In genomic region chr11:57600621-57601121, GRCm38 (mm10) we compare ENCODE assay signal across 8 mouse cellular contexts. TPM values are rescaled to one million over a fixed set of nuclear protein-coding genes. Genes with fewer than 3 reads are reported as not detected.
DNase-seq lines count a peak whose midpoint lies in the region; ATAC-seq lines count a peak whose summit lies in the region.

No protein-coding gene starts in this region.

- no peaks in the 10 kb centered on the region for H3K27me3 ChIP-seq in heart, embryonic 11.5 days (ENCODE audit: control insufficient read depth, insufficient read depth, low read length)
- H3K27me3 ChIP-seq in hindbrain, embryonic 16.5 days (replicated peaks; ENCODE audit: control insufficient read depth, insufficient read depth, low read length): peaks cover 2% of the 10 kb centered on the region; the same call in 1 of the 2 replicates
- H3K27me3 ChIP-seq in midbrain, embryonic 11.5 days (ENCODE audit: control insufficient read depth, insufficient read depth, low read length): peaks cover 10% of the 10 kb centered on the region

- no peak overlapping the region for H3K4me2 ChIP-seq in heart, embryonic 11.5 days
- H3K4me2 ChIP-seq in hindbrain, embryonic 16.5 days (ENCODE audit: low read length): no peak overlapping the region
- no peak overlapping the region; the same call in 1 of the 2 replicates for H3K4me2 ChIP-seq in midbrain, embryonic 11.5 days

- H3K27ac ChIP-seq in heart, embryonic 11.5 days (ENCODE audit: low read depth, low read length): no peak overlapping the region
- peak overlapping the region; percentile 66 for H3K27ac ChIP-seq in hindbrain, embryonic 16.5 days (ENCODE audit: low read depth, low read length)
- peak overlapping the region; percentile 32 for H3K27ac ChIP-seq in midbrain, embryonic 11.5 days (ENCODE audit: low read depth, low read length)

- no peak for ATAC-seq in heart, embryonic 11.5 days (replicated peaks; ENCODE audit: insufficient number of reproducible peaks, low FRiP score, low TSS enrichment)
- ATAC-seq in frontal cortex, adult (ENCODE audit: low TSS enrichment): peak; percentile 25; the same call in 1 of the 2 replicates
- ATAC-seq in hindbrain, embryonic 16.5 days: peak; percentile 95
- ATAC-seq in midbrain, embryonic 11.5 days (ENCODE audit: low FRiP score): peak; percentile 84

- no peaks in the 10 kb centered on the region for H3K36me3 ChIP-seq in heart, embryonic 11.5 days (ENCODE audit: control insufficient read depth, insufficient read depth, low read length)
- H3K36me3 ChIP-seq in hindbrain, embryonic 16.5 days (ENCODE audit: control insufficient read depth, insufficient read depth, low read length): no peaks in the 10 kb centered on the region
- H3K36me3 ChIP-seq in midbrain, embryonic 11.5 days (ENCODE audit: control insufficient read depth, insufficient read depth, low read length): no peaks in the 10 kb centered on the region

- peak; percentile 31 for DNase-seq in heart, adult 8-10 months (ENCODE audit: low spot score)
- DNase-seq in cerebellum, adult 11-12 months: peak; percentile 81
- peak; percentile 92 for DNase-seq in midbrain, embryonic 11.5 days (ENCODE audit: low spot score, missing footprints)
- no peak for DNase-seq in urinary bladder, adult 18-20 months (ENCODE audit: low spot score in 2 of 2)
- DNase-seq in yolk sac, embryonic 10.5 days (ENCODE audit: low spot score): no peak

- H3K4me1 ChIP-seq in heart, embryonic 11.5 days (ENCODE audit: control insufficient read depth, insufficient read depth, low read length): 0 out of 2 replicates have a peak, but pooled peaks cover 2% of the 10 kb centered on the region
- H3K4me1 ChIP-seq in hindbrain, embryonic 16.5 days (ENCODE audit: control insufficient read depth, insufficient read depth, low read depth, low read length): peaks cover 36% of the 10 kb centered on the region
- peaks cover 21% of the 10 kb centered on the region for H3K4me1 ChIP-seq in midbrain, embryonic 11.5 days (ENCODE audit: control insufficient read depth, insufficient read depth, low read length)

- no peak overlapping the region for H3K9ac ChIP-seq in heart, embryonic 11.5 days (ENCODE audit: low read depth, low read length)
- H3K9ac ChIP-seq in hindbrain, embryonic 16.5 days (ENCODE audit: low read depth, low read length): no peak overlapping the region
- H3K9ac ChIP-seq in midbrain, embryonic 11.5 days (ENCODE audit: low read length): peak overlapping the region; percentile 9; the same call in 1 of the 2 replicates

- WGBS in heart, embryonic 11.5 days (ENCODE audit: insufficient replicate concordance): 29% methylated on average over 4 of the region's 4 CpGs
- WGBS in hindbrain, embryonic 16.5 days: 6% methylated on average over 4 of the region's 4 CpGs
- 3% methylated on average over 4 of the region's 4 CpGs for WGBS in midbrain, embryonic 11.5 days

- H3K4me3 ChIP-seq in heart, embryonic 11.5 days (ENCODE audit: low read depth, low read length): no peak overlapping the region
- H3K4me3 ChIP-seq in hindbrain, embryonic 16.5 days (ENCODE audit: low read length): no peak overlapping the region
- no peak overlapping the region for H3K4me3 ChIP-seq in midbrain, embryonic 11.5 days (ENCODE audit: low read depth, low read length)

- 0 out of 2 replicates have a peak, but pooled peaks cover 2% of the 10 kb centered on the region for H3K9me3 ChIP-seq in heart, embryonic 11.5 days (replicated peaks; ENCODE audit: control insufficient read depth, low read length)
- H3K9me3 ChIP-seq in hindbrain, embryonic 16.5 days (ENCODE audit: control insufficient read depth, low read length): no peaks in the 10 kb centered on the region
- no peaks in the 10 kb centered on the region for H3K9me3 ChIP-seq in midbrain, embryonic 11.5 days (ENCODE audit: control insufficient read depth, low read length)

RNA-seq across cellular contexts. Expression of gene Galnt10, which starts 44.6 kb away (rescaled TPM):
- total RNA-seq in heart, adult 8-10 months (2022): 1 to 10 TPM; 5.7 to 8.1 (median 6.9) TPM
- 7.1 and 10.6 TPM in 2 replicates for polyA plus RNA-seq in heart, embryonic 11.5 days (2014; fragmentation: Nextera tagmentation; extraction: Ambion mirVana)
- 12.3 and 13.1 TPM in 2 replicates for polyA plus RNA-seq in hindbrain, embryonic 16.5 days (2015; fragmentation: Nextera tagmentation; extraction: Ambion mirVana)
- polyA plus RNA-seq in midbrain, embryonic 11.5 days (2014; fragmentation: Nextera tagmentation; extraction: Ambion mirVana): 12.1 and 13.9 TPM in 2 replicates

Comparison
In these comparisons a context has a peak if more than half of its experiments do, and no peak if none do; other contexts are left out.
1. DNase-seq: peak in heart, adult 8-10 months (single experiment), cerebellum, adult 11-12 months (single experiment) and midbrain, embryonic 11.5 days (single experiment); none in urinary bladder, adult 18-20 months (0 of 2) and yolk sac, embryonic 10.5 days (single experiment).